Mouse (Mus musculus): ENCODE measurements around the gene Mpped2.

Mpped2 gene

GRCm38 (mm10) chr2:106857258-106857657 lies 164.2 kb downstream of the Mpped2 start:
- H3K4me1 ChIP-seq (replicated peaks; ENCODE audit: low read depth, low read length), result peaks cover 47% of the 10 kb centered on the region
- no peak overlapping the region for H3K4me3 ChIP-seq (replicated peaks; ENCODE audit: low read length)
- no peaks in the 10 kb centered on the region for H3K9me3 ChIP-seq (ENCODE audit: low read length)
- H3K27me3 ChIP-seq (ENCODE audit: insufficient read depth, low read length), result 0 out of 2 replicates have a peak, but pooled peaks cover 5% of the 10 kb centered on the region
- H3K36me3 ChIP-seq (ENCODE audit: insufficient read depth, low read length), result no peaks in the 10 kb centered on the region
- TF ChIP-seq POU5F1 (IDR thresholded peaks at IDR 0.05; ENCODE audit: borderline replicate concordance, low read length), result no peak
- no peak for TF ChIP-seq NANOG (IDR thresholded peaks at IDR 0.05; ENCODE audit: borderline replicate concordance, low read length)
- TF ChIP-seq CTCF (conservative IDR thresholded peaks at IDR 0.05; ENCODE audit: low read length), result no peak

GRCm38 (mm10) chr2:106857711-106858110 lies 164.6 kb downstream of the Mpped2 start:
- TF ChIP-seq NANOG (IDR thresholded peaks at IDR 0.05; ENCODE audit: borderline replicate concordance, low read length) (no peak), POU5F1 (IDR thresholded peaks at IDR 0.05; ENCODE audit: borderline replicate concordance, low read length) (no peak), CTCF (conservative IDR thresholded peaks at IDR 0.05; ENCODE audit: low read length) (no peak)
- Histone ChIP-seq H3K27me3 (ENCODE audit: insufficient read depth, low read length) (0 out of 2 replicates have a peak, but pooled peaks cover 5% of the 10 kb centered on the region), H3K4me3 (replicated peaks; ENCODE audit: low read length) (no peak overlapping the region), H3K4me1 (replicated peaks; ENCODE audit: low read depth, low read length) (peaks cover 48% of the 10 kb centered on the region), H3K9me3 (ENCODE audit: low read length) (no peaks in the 10 kb centered on the region), H3K36me3 (ENCODE audit: insufficient read depth, low read length) (no peaks in the 10 kb centered on the region)

- TF ChIP-seq POU5F1 (IDR thresholded peaks at IDR 0.05; ENCODE audit: borderline replicate concordance, low read length) (no peak), CTCF (conservative IDR thresholded peaks at IDR 0.05; ENCODE audit: low read length) (no peak)
- Histone ChIP-seq H3K27me3 (ENCODE audit: insufficient read depth, low read length) (0 out of 2 replicates have a peak, but pooled peaks cover 5% of the 10 kb centered on the region), H3K36me3 (ENCODE audit: insufficient read depth, low read length) (no peaks in the 10 kb centered on the region), H3K9me3 (ENCODE audit: low read length) (no peaks in the 10 kb centered on the region), H3K4me3 (replicated peaks; ENCODE audit: low read length) (no peak overlapping the region), H3K4me1 (replicated peaks; ENCODE audit: low read depth, low read length) (peaks cover 56% of the 10 kb centered on the region)
Observed at GRCm38 (mm10) chr2:106860856-106861679, 168.0 kb downstream of the Mpped2 start.

- TF ChIP-seq CTCF (conservative IDR thresholded peaks at IDR 0.05; ENCODE audit: low read length) (no peak), NANOG (IDR thresholded peaks at IDR 0.05; ENCODE audit: borderline replicate concordance, low read length) (no peak), POU5F1 (IDR thresholded peaks at IDR 0.05; ENCODE audit: borderline replicate concordance, low read length) (no peak)
- H3K9me3 ChIP-seq (ENCODE audit: low read length), result no peaks in the 10 kb centered on the region
Observed at GRCm38 (mm10) chr2:106863050-106863653, 170.1 kb downstream of the Mpped2 start.

GRCm38 (mm10) chr2:106865148-106865786 lies 172.2 kb downstream of the Mpped2 start:
- TF ChIP-seq POU5F1 (IDR thresholded peaks at IDR 0.05; ENCODE audit: borderline replicate concordance, low read length) (no peak), CTCF (conservative IDR thresholded peaks at IDR 0.05; ENCODE audit: low read length) (no peak), NANOG (IDR thresholded peaks at IDR 0.05; ENCODE audit: borderline replicate concordance, low read length) (no peak)
- Histone ChIP-seq H3K4me1 (replicated peaks; ENCODE audit: low read depth, low read length) (peaks cover 36% of the 10 kb centered on the region), H3K27me3 (ENCODE audit: insufficient read depth, low read length) (0 out of 2 replicates have a peak, but pooled peaks cover under 1% of the 10 kb centered on the region), H3K9me3 (ENCODE audit: low read length) (no peaks in the 10 kb centered on the region), H3K36me3 (ENCODE audit: insufficient read depth, low read length) (no peaks in the 10 kb centered on the region), H3K4me3 (replicated peaks; ENCODE audit: low read length) (no peak overlapping the region)

More at GRCm38 (mm10) chr2:106863050-106863653, 170.1 kb downstream of the Mpped2 start:
- peaks cover 45% of the 10 kb centered on the region for H3K4me1 ChIP-seq (replicated peaks; ENCODE audit: low read depth, low read length)
- no peaks in the 10 kb centered on the region for H3K36me3 ChIP-seq (ENCODE audit: insufficient read depth, low read length)
- H3K4me3 ChIP-seq (replicated peaks; ENCODE audit: low read length), result no peak overlapping the region
- H3K27me3 ChIP-seq (ENCODE audit: insufficient read depth, low read length), result 0 out of 2 replicates have a peak, but pooled peaks cover 2% of the 10 kb centered on the region

- Histone ChIP-seq H3K9me3 (ENCODE audit: low read length) (no peaks in the 10 kb centered on the region), H3K4me3 (replicated peaks; ENCODE audit: low read length) (no peak overlapping the region), H3K36me3 (ENCODE audit: insufficient read depth, low read length) (no peaks in the 10 kb centered on the region), H3K4me1 (replicated peaks; ENCODE audit: low read depth, low read length) (peaks cover 26% of the 10 kb centered on the region), H3K27me3 (ENCODE audit: insufficient read depth, low read length) (no peaks in the 10 kb centered on the region)
- TF ChIP-seq NANOG (IDR thresholded peaks at IDR 0.05; ENCODE audit: borderline replicate concordance, low read length) (no peak), POU5F1 (IDR thresholded peaks at IDR 0.05; ENCODE audit: borderline replicate concordance, low read length) (no peak)
Observed at GRCm38 (mm10) chr2:106866303-106866702, 173.2 kb downstream of the Mpped2 start.

GRCm38 (mm10) chr2:106870886-106871285 lies 177.8 kb downstream of the Mpped2 start:
- Histone ChIP-seq H3K27me3 (ENCODE audit: insufficient read depth, low read length) (no peaks in the 10 kb centered on the region), H3K36me3 (ENCODE audit: insufficient read depth, low read length) (no peaks in the 10 kb centered on the region), H3K4me1 (replicated peaks; ENCODE audit: low read depth, low read length) (peaks cover 4% of the 10 kb centered on the region), H3K4me3 (replicated peaks; ENCODE audit: low read length) (no peak overlapping the region), H3K9me3 (ENCODE audit: low read length) (no peaks in the 10 kb centered on the region)
- TF ChIP-seq POU5F1 (IDR thresholded peaks at IDR 0.05; ENCODE audit: borderline replicate concordance, low read length) (no peak), NANOG (IDR thresholded peaks at IDR 0.05; ENCODE audit: borderline replicate concordance, low read length) (no peak), CTCF (conservative IDR thresholded peaks at IDR 0.05; ENCODE audit: low read length) (no peak)

- H3K4me1 ChIP-seq (replicated peaks; ENCODE audit: low read depth, low read length), result no peaks in the 10 kb centered on the region
- no peak for TF ChIP-seq CTCF (conservative IDR thresholded peaks at IDR 0.05; ENCODE audit: low read length)
- TF ChIP-seq NANOG (IDR thresholded peaks at IDR 0.05; ENCODE audit: borderline replicate concordance, low read length), result no peak
- TF ChIP-seq POU5F1 (IDR thresholded peaks at IDR 0.05; ENCODE audit: borderline replicate concordance, low read length), result no peak
- no peaks in the 10 kb centered on the region for H3K36me3 ChIP-seq (ENCODE audit: insufficient read depth, low read length)
- no peak overlapping the region for H3K4me3 ChIP-seq (replicated peaks; ENCODE audit: low read length)
- H3K9me3 ChIP-seq (ENCODE audit: low read length), result no peaks in the 10 kb centered on the region
- H3K27me3 ChIP-seq (ENCODE audit: insufficient read depth, low read length), result no peaks in the 10 kb centered on the region
Observed at GRCm38 (mm10) chr2:106873166-106873565, 180.1 kb downstream of the Mpped2 start.
